In the genomic region with DNA sequence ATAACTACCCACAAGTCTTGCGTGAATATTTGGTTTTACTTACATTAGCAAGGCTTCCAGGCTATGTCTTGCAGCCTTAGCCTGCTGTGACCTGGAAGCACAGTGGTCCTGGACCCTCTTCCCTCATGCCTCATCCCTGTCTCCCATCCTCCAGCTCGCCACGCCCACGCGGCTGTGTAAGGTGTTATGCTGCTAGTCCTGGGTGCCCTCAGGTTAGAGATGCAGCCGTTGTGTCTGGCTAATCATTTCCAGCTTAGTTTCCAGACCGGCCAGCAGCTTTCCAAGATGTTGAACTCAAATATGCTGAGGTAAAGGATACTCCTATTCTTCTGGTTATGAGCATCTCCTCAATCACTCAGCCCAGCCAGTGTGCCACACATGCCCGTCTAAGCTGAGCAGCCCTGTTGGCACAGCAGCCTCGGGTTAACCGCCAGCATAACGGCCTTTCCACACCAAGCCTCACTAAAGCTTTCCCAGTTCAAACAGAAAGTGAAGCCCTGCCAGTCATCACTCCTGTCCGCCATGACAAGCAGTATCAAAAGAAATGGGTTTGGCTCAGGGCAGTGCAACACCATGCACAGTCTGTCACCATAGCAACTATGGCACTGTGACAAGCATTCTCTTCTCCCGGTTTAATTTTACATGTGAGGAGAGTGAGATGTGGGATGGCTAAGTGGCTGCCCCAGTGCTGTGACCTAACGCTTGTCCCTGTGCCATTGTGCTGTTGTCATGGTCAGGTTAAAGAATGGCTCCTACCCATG, we compare ENCODE assay signal across 10 mouse cellular contexts.
DNase-seq lines count a peak whose midpoint lies in the region; ATAC-seq lines count a peak whose summit lies in the region.
"Had no signal": no experiment of that assay in that cellular context is flagged by ENCODE, and none has a peak within 500 bp of the region (broad histone marks: within the 10 kb centered on the region; RNA-seq: fewer than 3 reads in every experiment).

No protein-coding gene starts in this region.

- no peak for ATAC-seq in kidney, embryonic 14.5 days (ENCODE audit: low FRiP score, low TSS enrichment)
- peak; percentile 95 for ATAC-seq in forebrain, embryonic 15.5 days (replicated peaks)

- H3K4me1 ChIP-seq in kidney, embryonic 14.5 days (ENCODE audit: control insufficient read depth, insufficient read depth, low read length), result no peaks in the 10 kb centered on the region
- H3K4me1 ChIP-seq in forebrain, embryonic 15.5 days, result peaks cover 63% of the 10 kb centered on the region

- no peak overlapping the region for H3K27ac ChIP-seq in kidney, embryonic 14.5 days (ENCODE audit: low read depth, low read length)
- H3K27ac ChIP-seq in forebrain, embryonic 15.5 days (replicated peaks), result peak overlapping the region; percentile 96
- H3K27ac ChIP-seq: embryonic facial prominence, embryonic 13.5 days; limb, embryonic 15.5 days had no signal

- WGBS in kidney, embryonic 14.5 days, result 73% methylated on average over 14 of the region's 14 CpGs
- 30% methylated on average over 14 of the region's 14 CpGs for WGBS in forebrain, embryonic 15.5 days

- H3K27me3 ChIP-seq in kidney, embryonic 14.5 days (ENCODE audit: control insufficient read depth, insufficient read depth, low read length), result no peaks in the 10 kb centered on the region
- no peaks in the 10 kb centered on the region for H3K27me3 ChIP-seq in forebrain, embryonic 15.5 days
- H3K27me3 ChIP-seq: embryonic facial prominence, embryonic 13.5 days; limb, embryonic 15.5 days had no signal

- H3K4me2 ChIP-seq in kidney, embryonic 14.5 days (replicated peaks; ENCODE audit: low read depth, low read length), result no peak overlapping the region
- peak overlapping the region; percentile 27 for H3K4me2 ChIP-seq in forebrain, embryonic 15.5 days (replicated peaks)
- H3K4me2 ChIP-seq: embryonic facial prominence, embryonic 13.5 days; limb, embryonic 15.5 days had no signal

- intact Hi-C loops in gastrocnemius, postnatal 36 days (cut with DNase I), result no loop called here

- H3K36me3 ChIP-seq in kidney, embryonic 14.5 days (ENCODE audit: control insufficient read depth, insufficient read depth, low read length), result no peaks in the 10 kb centered on the region
- H3K36me3 ChIP-seq in forebrain, embryonic 15.5 days, result peaks cover 4% of the 10 kb centered on the region; the same call in 1 of the 2 replicates
- H3K36me3 ChIP-seq: embryonic facial prominence, embryonic 13.5 days; limb, embryonic 15.5 days had no signal

- no peaks in the 10 kb centered on the region for H3K9me3 ChIP-seq in kidney, embryonic 14.5 days (ENCODE audit: control insufficient read depth, low read length)
- no peaks in the 10 kb centered on the region for H3K9me3 ChIP-seq in forebrain, embryonic 15.5 days
- H3K9me3 ChIP-seq: embryonic facial prominence, embryonic 13.5 days; limb, embryonic 15.5 days had no signal

- peak; percentile 30 for DNase-seq in kidney, adult 11 months
- peak; percentile 69 for DNase-seq in layer of hippocampus, adult 9-11 months
- peak; percentile 15 for DNase-seq in retina, embryonic 14.5 days (ENCODE audit: low spot score)
- DNase-seq in gastrocnemius, postnatal 25 days, result no peak
- no peak for DNase-seq in gastrocnemius, postnatal 36 days
- DNase-seq in urinary bladder, postnatal 14 days (ENCODE audit: low spot score), result no peak

- H3K9ac ChIP-seq in kidney, embryonic 14.5 days (ENCODE audit: low read depth, low read length), result no peak overlapping the region
- no peak overlapping the region for H3K9ac ChIP-seq in forebrain, embryonic 15.5 days (replicated peaks)
- H3K9ac ChIP-seq: embryonic facial prominence, embryonic 13.5 days; limb, embryonic 15.5 days had no signal

- no peak overlapping the region for H3K4me3 ChIP-seq in kidney, embryonic 14.5 days (ENCODE audit: low read length)
- H3K4me3 ChIP-seq in forebrain, embryonic 15.5 days, result no peak overlapping the region
- H3K4me3 ChIP-seq: embryonic facial prominence, embryonic 13.5 days; limb, embryonic 15.5 days had no signal

Comparison
In these comparisons a context has a peak if more than half of its experiments do, and no peak if none do; other contexts are left out.
1. DNase-seq: peak in kidney, adult 11 months (single experiment), layer of hippocampus, adult 9-11 months (single experiment) and retina, embryonic 14.5 days (single experiment); none in gastrocnemius, postnatal 25 days (single experiment), gastrocnemius, postnatal 36 days (0 of 2) and urinary bladder, postnatal 14 days (single experiment).